Mouse (Mus musculus): ENCODE measurements around the gene Asic3. TPM values are rescaled to one million over a fixed set of nuclear protein-coding genes. Genes with fewer than 3 reads are reported as not detected.

Asic3 gene
- total and polyA plus RNA-seq, 3 experiments: 0.25 to 1.1 TPM; not detected in 1

GRCm38 (mm10) chr5:24427981-24428402, 14.8 kb downstream of the Asic3 start:
- Histone ChIP-seq H3K27me3 (replicated peaks) (no peaks in the 10 kb centered on the region), H3K9me3 (replicated peaks; ENCODE audit: low read length) (no peaks in the 10 kb centered on the region), H3K36me3 (replicated peaks in 1 of 2; ENCODE audit: control insufficient read depth in 1 of 2, insufficient read depth in 1 of 2, low read length in 1 of 2) (peaks cover 35 to 53% of the 10 kb centered on the region in 2 experiments), H3K4me1 (ENCODE audit: control insufficient read depth in 1 of 2, insufficient read depth in 2 of 2) (peaks cover 14 to 28% of the 10 kb centered on the region in 2 experiments), H3K4me3 (replicated peaks in 1 of 3; ENCODE audit: low read depth in 2 of 3, low read length in 2 of 3, poor library complexity in 1 of 3) (no peak overlapping the region), H3K79me2 (replicated peaks; ENCODE audit: control insufficient read depth, extremely low read depth, insufficient read depth, poor library complexity, severe bottlenecking) (peaks cover 10% of the 10 kb centered on the region; the same call in 1 of the 2 replicates), H3K4me2 (ENCODE audit: insufficient read depth, low read depth, poor library complexity, severe bottlenecking) (no peak overlapping the region), H3K27ac (ENCODE audit: insufficient read depth, low read depth) (no peak overlapping the region), H3K9ac (ENCODE audit: insufficient read depth, low read depth) (no peak overlapping the region)
- dilution Hi-C loops (cut with MboI; ENCODE audit: extremely low pct_ligation_motif_present, extremely low pct_unique_long_range_greater_than_20kb, low sequenced_read_pairs) (no loop called here), in situ Hi-C loops (cut with MboI; ENCODE audit: low pct_ligation_motif_present, low pct_unique_long_range_greater_than_20kb, low sequenced_read_pairs) (no loop called here)
- no peak for DNase-seq (ENCODE audit: extremely low read depth)
- TF ChIP-seq MEF2A (IDR thresholded peaks at IDR 0.05; ENCODE audit: borderline replicate concordance, low read depth, low read length): no peak
- TF ChIP-seq TBP (conservative IDR thresholded peaks at IDR 0.05; ENCODE audit: low read depth, low read length): no peak

- Histone ChIP-seq H3K4me3 (replicated peaks in 1 of 3; ENCODE audit: low read depth in 2 of 3, low read length in 2 of 3, poor library complexity in 1 of 3) (no peak overlapping the region), H3K27ac (ENCODE audit: insufficient read depth, low read depth) (no peak overlapping the region), H3K79me2 (replicated peaks; ENCODE audit: control insufficient read depth, extremely low read depth, insufficient read depth, poor library complexity, severe bottlenecking) (peaks cover 10% of the 10 kb centered on the region; the same call in 1 of the 2 replicates), H3K4me2 (ENCODE audit: insufficient read depth, low read depth, poor library complexity, severe bottlenecking) (no peak overlapping the region), H3K36me3 (replicated peaks in 1 of 2; ENCODE audit: control insufficient read depth in 1 of 2, insufficient read depth in 1 of 2, low read length in 1 of 2) (peaks cover 38 to 59% of the 10 kb centered on the region in 2 experiments), H3K9me3 (replicated peaks; ENCODE audit: low read length) (no peaks in the 10 kb centered on the region), H3K4me1 (ENCODE audit: control insufficient read depth in 1 of 2, insufficient read depth in 2 of 2) (peaks cover 14 to 27% of the 10 kb centered on the region in 2 experiments), H3K27me3 (replicated peaks) (no peaks in the 10 kb centered on the region), H3K9ac (ENCODE audit: insufficient read depth, low read depth) (no peak overlapping the region)
- no peak for DNase-seq (ENCODE audit: extremely low read depth)
- dilution Hi-C loops (cut with MboI; ENCODE audit: extremely low pct_ligation_motif_present, extremely low pct_unique_long_range_greater_than_20kb, low sequenced_read_pairs): no loop called here
- in situ Hi-C loops (cut with MboI; ENCODE audit: low pct_ligation_motif_present, low pct_unique_long_range_greater_than_20kb, low sequenced_read_pairs): no loop called here
- TF ChIP-seq USF1 (IDR thresholded peaks at IDR 0.05; ENCODE audit: low read depth, low read length) (no peak), IRF4 (IDR thresholded peaks at IDR 0.05; ENCODE audit: low read depth, low read length) (no peak), POLR2A (IDR thresholded peaks at IDR 0.05; ENCODE audit: low read depth, low read length) (no peak), SIN3A (IDR thresholded peaks at IDR 0.05; ENCODE audit: low read length) (no peak), EP300 (IDR thresholded peaks at IDR 0.05; ENCODE audit: low read length) (no peak), USF2 (conservative IDR thresholded peaks at IDR 0.05; ENCODE audit: low read depth, low read length) (no peak), UBTF (IDR thresholded peaks at IDR 0.05; ENCODE audit: low read depth, low read length) (no peak), ETS1 (conservative IDR thresholded peaks at IDR 0.05; ENCODE audit: low read depth, low read length) (no peak), CHD2 (IDR thresholded peaks at IDR 0.05; ENCODE audit: low read length) (no peak), ZMIZ1 (IDR thresholded peaks at IDR 0.05; ENCODE audit: low read depth, low read length) (no peak), POLR2AphosphoS2 (IDR thresholded peaks at IDR 0.05; ENCODE audit: low read depth, low read length) (no peak), JUND (conservative IDR thresholded peaks at IDR 0.05; ENCODE audit: low read depth, low read length) (no peak), ZC3H11A (IDR thresholded peaks at IDR 0.05; ENCODE audit: low read depth, low read length) (no peak), ZKSCAN1 (IDR thresholded peaks at IDR 0.05; ENCODE audit: borderline replicate concordance, low read depth, low read length) (no peak), TBP (conservative IDR thresholded peaks at IDR 0.05; ENCODE audit: low read depth, low read length) (no peak), KAT2A (IDR thresholded peaks at IDR 0.05; ENCODE audit: insufficient replicate concordance, low read length) (no peak), JUN (IDR thresholded peaks at IDR 0.05; ENCODE audit: insufficient read depth, low read depth, low read length) (no peak)
Observed at GRCm38 (mm10) chr5:24428596-24428995, 15.4 kb downstream of the Asic3 start.

All from CH12.LX (cell line).